Mouse (Mus musculus) hindbrain, embryonic 11.5 days (tissue): ENCODE data around the gene Olfr560. TPM values are rescaled to one million over a fixed set of nuclear protein-coding genes. Genes with fewer than 3 reads are reported as not detected.

Experiments used
- ATAC-seq: fragments of 200-750 bp; cut with Nextera tagmentation; 2 replicates; pipeline ENCODE4 v1.8.0; 2017; ENCODE audit warnings: mild to moderate bottlenecking, moderate TSS enrichment, moderate library complexity; ENCODE audit not compliant: low FRiP score
- DNase-seq: peaks from one replicate; pipeline ENCODE4 v3.0.0-alpha.2; 2015; ENCODE audit warnings: low spot score
- H3K27ac ChIP-seq: fragments of 300-500 bp; sonication (generic); 2 replicates; pipeline ENCODE4 v1.5.1; 2014; ENCODE audit warnings: mild to moderate bottlenecking, low read depth, low read length
- H3K27me3 ChIP-seq: fragments of 300-500 bp; sonication (generic); 2 replicates; pipeline ENCODE4 v1.6.1; 2014; ENCODE audit warnings: mild to moderate bottlenecking, low read length, moderate library complexity, mixed read lengths; ENCODE audit not compliant: control insufficient read depth, insufficient read depth
- H3K36me3 ChIP-seq: fragments of 300-500 bp; sonication (generic); 2 replicates; pipeline ENCODE4 v1.6.1; 2014; ENCODE audit warnings: mild to moderate bottlenecking, low read length, moderate library complexity, mixed read lengths; ENCODE audit not compliant: control insufficient read depth, insufficient read depth
- H3K4me1 ChIP-seq: fragments of 300-500 bp; sonication (generic); replicated peaks from 2 replicates; pipeline ENCODE4 v1.6.1; 2014; ENCODE audit warnings: low read length, mixed read lengths; ENCODE audit not compliant: control insufficient read depth, insufficient read depth
- H3K4me2 ChIP-seq: fragments of 300-500 bp; sonication (generic); replicated peaks from 2 replicates; pipeline ENCODE4 v1.6.1; 2014; ENCODE audit warnings: mild to moderate bottlenecking, low read depth, low read length
- H3K4me3 ChIP-seq: fragments of 300-500 bp; sonication (generic); 2 replicates; pipeline ENCODE4 v1.5.1; 2014; ENCODE audit warnings: low read depth, low read length
- H3K9ac ChIP-seq: fragments of 300-500 bp; sonication (generic); 2 replicates; pipeline ENCODE4 v1.6.1; 2014; ENCODE audit warnings: low read depth, low read length
- H3K9me3 ChIP-seq: fragments of 300-500 bp; sonication (generic); 2 replicates; pipeline ENCODE4 v1.6.1; 2016; ENCODE audit warnings: low read length; ENCODE audit not compliant: control insufficient read depth
- WGBS: fragments of 180-500 bp; shearing (Covaris S2); extraction: QIAGEN DNeasy Blood & Tissue Kit; methylation state at CpG from one replicate; pipeline ENCODE4 v1.1.7; 2014; 5-methylcytosine and 5-hydroxymethylcytosine counted together
- polyA plus RNA-seq: library from polyadenylated mRNA; unstranded; fragments of >200 nt; fragmentation: Nextera tagmentation; extraction: Ambion mirVana; gene quantifications from 2 replicates; pipeline ENCODE4 v1.2.1, GENCODE M21; 2014

Gene Olfr560
- polyA plus RNA-seq = not detected in 2 replicates

DNA sequence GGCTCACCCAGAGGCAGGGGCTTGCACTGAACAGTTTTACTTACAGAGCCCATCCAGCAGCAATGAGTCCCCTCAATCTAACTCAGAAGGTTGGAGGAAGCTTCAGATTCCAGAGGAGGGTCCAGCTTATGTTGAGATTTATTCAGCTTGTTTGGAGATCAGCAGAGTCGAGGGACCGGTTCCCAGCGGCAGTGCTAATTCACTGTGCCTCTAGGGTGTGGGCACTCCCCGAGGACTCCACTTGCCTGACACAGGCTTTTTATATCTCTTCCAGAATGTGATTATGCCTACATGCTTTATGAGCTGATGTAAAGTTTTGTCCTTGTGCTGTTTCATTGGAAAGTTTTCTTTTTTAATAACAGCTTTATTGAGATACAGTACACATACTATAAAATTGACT, at the start of gene Olfr560, which contains the start of gene Olfr78:
Olfr560 (minus strand) TSS at position 101 of the 400 bp plus-strand sequence.
Olfr78 (minus strand) TSS at position 206 of the 400 bp plus-strand sequence.
- Histone ChIP-seq H3K4me1 (no peaks in the 10 kb centered on the region), H3K27ac (no peak within 1 kb of the TSS), H3K27me3 (no peaks in the 10 kb centered on the region), H3K4me2 (no peak within 1 kb of the TSS), H3K9ac (no peak within 1 kb of the TSS), H3K9me3 (no peaks in the 10 kb centered on the region), H3K36me3 (no peaks in the 10 kb centered on the region), H3K4me3 (no peak within 1 kb of the TSS)
- 87% methylated on average over 4 of the region's 4 CpGs for WGBS
- DNase-seq (no peak), ATAC-seq (no peak)

GRCm38 (mm10) chr7:102803180-102803579, 44.0 kb upstream of the Olfr560 start, which contains the start of gene Olfr564:
Gene Olfr564 (plus strand): TSS chr7:102803480.
- Histone ChIP-seq H3K4me1 (no peaks in the 10 kb centered on the region), H3K27me3 (no peaks in the 10 kb centered on the region), H3K36me3 (no peaks in the 10 kb centered on the region), H3K4me2 (no peak within 1 kb of the TSS), H3K4me3 (no peak within 1 kb of the TSS), H3K27ac (no peak within 1 kb of the TSS), H3K9me3 (no peaks in the 10 kb centered on the region), H3K9ac (no peak within 1 kb of the TSS)
- no peak for DNase-seq
- ATAC-seq = no peak

GRCm38 (mm10) chr7:102770921-102771320, 11.8 kb upstream of the Olfr560 start, which contains the start of gene Olfr561:
Gene Olfr561 (plus strand): TSS chr7:102771221.
- H3K9me3 ChIP-seq = no peaks in the 10 kb centered on the region
- no peak within 1 kb of the TSS for H3K27ac ChIP-seq
- no peaks in the 10 kb centered on the region for H3K36me3 ChIP-seq
- H3K4me2 ChIP-seq = no peak within 1 kb of the TSS
- H3K4me3 ChIP-seq = no peak within 1 kb of the TSS
- H3K4me1 ChIP-seq = no peaks in the 10 kb centered on the region
- no peak for DNase-seq
- 80% methylated on average over 2 of the region's 2 CpGs for WGBS
- H3K27me3 ChIP-seq = no peaks in the 10 kb centered on the region
- no peak within 1 kb of the TSS for H3K9ac ChIP-seq
- ATAC-seq = no peak

DNA sequence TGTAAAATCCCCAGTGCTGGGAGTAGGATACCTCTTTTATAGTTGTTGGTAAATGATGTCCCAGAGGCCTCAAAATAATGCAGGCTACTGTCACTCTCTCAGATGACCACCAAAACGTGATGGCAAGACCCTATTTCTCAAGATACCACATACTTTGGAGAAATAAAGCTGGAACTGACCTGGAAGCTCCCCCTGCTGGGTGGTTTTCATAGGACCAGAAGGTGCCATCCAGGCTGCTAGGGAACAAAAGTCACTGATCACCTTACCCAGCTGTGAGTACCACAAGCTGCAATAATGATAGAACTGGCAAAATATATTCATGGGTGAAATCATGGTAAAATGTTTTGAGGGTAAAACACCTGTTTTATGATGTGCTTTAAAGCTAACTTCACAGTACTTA, 7.1 kb downstream of the Olfr560 start:
- H3K4me1 ChIP-seq = no peaks in the 10 kb centered on the region
- no peaks in the 10 kb centered on the region for H3K27me3 ChIP-seq
- DNase-seq = no peak
- no peak overlapping the region for H3K4me2 ChIP-seq
- no peaks in the 10 kb centered on the region for H3K36me3 ChIP-seq
- no peak overlapping the region for H3K27ac ChIP-seq
- H3K9ac ChIP-seq = no peak overlapping the region
- no peak for ATAC-seq
- 22% methylated on average over 1 of the region's 1 CpGs for WGBS
- no peak overlapping the region for H3K4me3 ChIP-seq
- no peaks in the 10 kb centered on the region for H3K9me3 ChIP-seq

DNA sequence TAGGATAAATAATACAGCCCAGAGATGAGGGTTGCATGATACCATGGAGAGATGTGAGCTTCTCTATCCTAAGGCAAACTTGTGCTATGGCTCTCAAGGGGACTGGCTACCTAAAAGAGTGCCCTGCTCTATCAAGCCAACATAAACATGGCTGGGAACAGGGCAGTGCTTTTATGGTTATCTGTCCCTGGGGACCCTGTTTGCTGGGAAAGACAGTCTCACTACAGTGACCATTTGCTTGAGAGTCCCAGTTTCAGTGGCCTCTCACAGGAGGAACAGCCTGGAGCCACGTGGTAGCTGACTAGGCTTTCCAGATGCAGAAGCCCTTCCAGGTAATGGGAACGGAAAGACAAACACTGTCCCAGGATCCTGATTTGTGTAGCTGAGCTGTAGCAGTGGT, 21.5 kb downstream of the Olfr560 start:
- 48% methylated on average over 2 of the region's 2 CpGs for WGBS
- no peaks in the 10 kb centered on the region for H3K36me3 ChIP-seq
- no peaks in the 10 kb centered on the region for H3K4me1 ChIP-seq
- H3K9me3 ChIP-seq = no peaks in the 10 kb centered on the region
- no peak for DNase-seq
- no peak overlapping the region for H3K4me2 ChIP-seq
- no peak overlapping the region for H3K4me3 ChIP-seq
- H3K9ac ChIP-seq = no peak overlapping the region
- H3K27ac ChIP-seq = no peak overlapping the region
- no peaks in the 10 kb centered on the region for H3K27me3 ChIP-seq
- ATAC-seq = no peak

GRCm38 (mm10) chr7:102733793-102734192, 25.4 kb downstream of the Olfr560 start:
- no peaks in the 10 kb centered on the region for H3K27me3 ChIP-seq
- no peaks in the 10 kb centered on the region for H3K9me3 ChIP-seq
- no peak overlapping the region for H3K4me2 ChIP-seq
- H3K36me3 ChIP-seq = no peaks in the 10 kb centered on the region
- H3K27ac ChIP-seq = no peak overlapping the region
- DNase-seq (no peak), ATAC-seq (no peak)
- WGBS = 50% methylated on average over 1 of the region's 1 CpGs
- no peak overlapping the region for H3K4me3 ChIP-seq
- no peak overlapping the region for H3K9ac ChIP-seq
- no peaks in the 10 kb centered on the region for H3K4me1 ChIP-seq

- no peaks in the 10 kb centered on the region for H3K4me1 ChIP-seq
- H3K9ac ChIP-seq = no peak within 1 kb of the TSS
- ATAC-seq (no peak), DNase-seq (no peak)
- H3K27ac ChIP-seq = no peak within 1 kb of the TSS
- no peak within 1 kb of the TSS for H3K4me3 ChIP-seq
- no peaks in the 10 kb centered on the region for H3K9me3 ChIP-seq
- no peak within 1 kb of the TSS for H3K4me2 ChIP-seq
- no peaks in the 10 kb centered on the region for H3K27me3 ChIP-seq
- H3K36me3 ChIP-seq = no peaks in the 10 kb centered on the region
These were observed 31.8 kb downstream of the Olfr560 start, which contains the start of gene Olfr559 for GRCm38 (mm10) chr7:102727391-102727790. Gene Olfr559 (minus strand): TSS chr7:102727491.

- DNase-seq (no peak), ATAC-seq (no peak)
- Histone ChIP-seq H3K36me3 (no peaks in the 10 kb centered on the region), H3K9me3 (no peaks in the 10 kb centered on the region), H3K4me1 (no peaks in the 10 kb centered on the region), H3K9ac (no peak within 1 kb of the TSS), H3K27ac (no peak within 1 kb of the TSS), H3K4me3 (no peak within 1 kb of the TSS), H3K4me2 (no peak within 1 kb of the TSS), H3K27me3 (no peaks in the 10 kb centered on the region)
- 48% methylated on average over 1 of the region's 1 CpGs for WGBS
These were observed 40.2 kb downstream of the Olfr560 start, which contains the start of gene Olfr33 for GRCm38 (mm10) chr7:102718970-102719369. Gene Olfr33 (minus strand): TSS chr7:102719070.

GRCm38 (mm10) chr7:102701915-102702314, 57.3 kb downstream of the Olfr560 start, which contains the start of gene Olfr558:
Gene Olfr558 (plus strand): TSS chr7:102702215.
- Histone ChIP-seq H3K27ac (no peak within 1 kb of the TSS), H3K4me2 (no peak within 1 kb of the TSS), H3K36me3 (no peaks in the 10 kb centered on the region), H3K9me3 (no peaks in the 10 kb centered on the region), H3K9ac (no peak within 1 kb of the TSS), H3K4me1 (no peaks in the 10 kb centered on the region), H3K27me3 (no peaks in the 10 kb centered on the region), H3K4me3 (no peak within 1 kb of the TSS)
- DNase-seq = no peak
- no peak for ATAC-seq
